Mouse (Mus musculus) testis, adult 2 months (tissue): ENCODE data around the gene Cacng6.

Experiments used
- CTCF ChIP-seq: fragments of 200-500 bp; IDR thresholded peaks from 2 replicates; pipeline ENCODE4 v1.5.1; 2012; ENCODE audit warnings: low read depth, mild to moderate bottlenecking, inconsistent platforms, low read length, moderate library complexity; ENCODE audit not compliant: control insufficient read depth, insufficient read depth, insufficient replicate concordance
- POLR2A ChIP-seq: fragments of 200-500 bp; IDR thresholded peaks from 2 replicates; pipeline ENCODE4 v1.6.1; 2012; ENCODE audit warnings: low read depth, mild to moderate bottlenecking, inconsistent platforms, low read length, moderate library complexity; ENCODE audit not compliant: control insufficient read depth

DNA sequence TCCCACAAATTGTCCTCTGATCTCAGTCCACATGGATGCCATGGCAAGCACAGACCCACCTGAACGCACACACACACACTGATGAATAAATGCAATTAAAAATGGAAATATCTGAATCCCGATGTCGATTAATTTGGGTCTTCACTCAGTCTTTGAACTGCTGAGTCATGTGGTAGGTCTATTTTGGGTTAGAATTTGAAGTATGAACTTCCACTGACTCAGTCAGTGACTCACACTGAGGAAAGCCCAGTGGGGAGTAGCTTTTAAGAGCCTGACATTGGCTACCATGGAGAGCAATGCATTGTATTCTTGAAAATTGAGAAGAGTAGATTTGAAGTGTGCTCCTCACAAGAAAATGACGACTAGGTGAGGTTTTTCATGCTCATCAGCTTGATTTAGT is 23.0 kb downstream of the Cacng6 start:
- no peak for TF ChIP-seq POLR2A
- TF ChIP-seq CTCF, result no peak
